In the genomic region with DNA sequence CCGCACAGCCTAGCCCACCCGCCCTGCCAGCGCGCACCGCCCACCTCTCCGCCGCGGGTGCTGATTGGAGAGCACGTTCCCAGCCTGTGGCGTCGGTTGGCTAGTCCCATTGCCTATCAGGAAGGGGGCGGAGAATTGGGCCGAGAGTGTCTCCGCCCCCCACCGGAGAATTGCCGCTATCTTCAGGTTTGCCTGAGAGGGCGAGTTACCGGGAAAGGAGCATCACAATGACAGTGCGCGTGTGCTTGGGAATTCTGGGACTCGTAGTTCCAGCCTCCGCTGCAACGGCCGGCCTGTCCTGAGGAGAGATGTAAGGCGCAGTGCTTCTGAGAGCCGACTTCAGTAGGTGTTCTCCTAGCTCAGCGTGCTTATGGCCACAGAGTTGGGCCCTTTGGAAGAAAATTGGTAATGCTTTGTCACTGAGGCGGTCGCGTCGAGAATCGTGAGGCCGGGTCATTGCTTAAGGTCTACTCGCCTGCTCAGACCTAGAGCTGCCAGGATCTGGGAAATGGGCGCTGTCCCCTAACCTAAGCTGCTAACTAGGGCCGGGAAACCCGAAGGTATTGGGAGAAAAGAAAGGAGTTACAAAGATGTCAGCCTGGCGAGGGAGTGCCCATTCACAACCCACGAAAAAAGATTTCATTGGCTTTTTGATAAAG, we compare ENCODE assay signal across 8 mouse cellular contexts. TPM values are rescaled to one million over a fixed set of nuclear protein-coding genes. Genes with fewer than 3 reads are reported as not detected.
DNase-seq lines count a peak whose midpoint lies in the region; ATAC-seq and TF ChIP-seq lines count a peak whose summit lies in the region.

A gene (minus strand): TSS at position 181 of the 659 bp plus-strand sequence.

- H3K36me3 ChIP-seq in hindbrain, embryonic 10.5 days: no peaks in the 10 kb centered on the region
- H3K36me3 ChIP-seq in lung, postnatal 0 days (ENCODE audit: insufficient read depth, low read length): no peaks in the 10 kb centered on the region

- no peak for TF ChIP-seq EP300 in lung, postnatal 0 days (IDR thresholded peaks at IDR 0.05)

- H3K4me3 ChIP-seq in hindbrain, embryonic 10.5 days: peak within 1 kb of the TSS; percentile 87
- H3K4me3 ChIP-seq in lung, postnatal 0 days (ENCODE audit: low read depth, low read length): peak within 1 kb of the TSS; percentile 90

- peak within 1 kb of the TSS; percentile 91 for H3K27ac ChIP-seq in hindbrain, embryonic 10.5 days
- H3K27ac ChIP-seq in lung, postnatal 0 days (ENCODE audit: low read length): 0 out of 2 replicates have a peak within 1 kb of the TSS, but pooled peaks have one; percentile 20

- no peaks in the 10 kb centered on the region for H3K9me3 ChIP-seq in hindbrain, embryonic 10.5 days
- H3K9me3 ChIP-seq in lung, postnatal 0 days (ENCODE audit: low read length): no peaks in the 10 kb centered on the region

- peak within 1 kb of the TSS; percentile 54 for H3K9ac ChIP-seq in lung, postnatal 0 days (replicated peaks; ENCODE audit: low read depth)

- H3K4me1 ChIP-seq in hindbrain, embryonic 10.5 days (replicated peaks): peaks cover 24% of the 10 kb centered on the region
- H3K4me1 ChIP-seq in lung, postnatal 0 days (ENCODE audit: insufficient read depth, low read depth, low read length): no peaks in the 10 kb centered on the region

- peak; percentile 45 for TF ChIP-seq CTCF in lung, postnatal 0 days (IDR thresholded peaks at IDR 0.05)

- H3K27me3 ChIP-seq in hindbrain, embryonic 10.5 days (ENCODE audit: insufficient read depth, poor library complexity, severe bottlenecking): no peaks in the 10 kb centered on the region
- H3K27me3 ChIP-seq in lung, postnatal 0 days (replicated peaks; ENCODE audit: insufficient read depth, low read length): no peaks in the 10 kb centered on the region

- peak; percentile 99 for ATAC-seq in frontal cortex, adult (ENCODE audit: low TSS enrichment)
- ATAC-seq in lung, postnatal 0 days: peak; percentile 99

- WGBS in hindbrain, embryonic 10.5 days: under 1% methylated on average over 39 of the region's 39 CpGs
- under 1% methylated on average over 38 of the region's 39 CpGs for WGBS in lung, postnatal 0 days

- DNase-seq in MN1 (ENCODE audit: low spot score): peak; percentile 97
- peak; percentile 99 for DNase-seq in cerebellum, adult 9-10 months
- DNase-seq in hindbrain, embryonic 10.5 days (ENCODE audit: low spot score): peak; percentile 98
- peak; percentile 98 for DNase-seq in layer of hippocampus, adult 9-11 months
- DNase-seq in lung, postnatal 0 days (ENCODE audit: low spot score): peak; percentile 99
- DNase-seq in ovary, postnatal 14 days (ENCODE audit: low spot score): peak; percentile 98
- DNase-seq in thymus, postnatal 14 days: peak; percentile 98

- H3K4me2 ChIP-seq in lung, postnatal 0 days (replicated peaks; ENCODE audit: low read depth, low read length): peak within 1 kb of the TSS; percentile 89

RNA-seq across cellular contexts. Expression of the gene that starts here (rescaled TPM):
- 4.9 and 5.6 TPM in 2 replicates for polyA plus RNA-seq in hindbrain, embryonic 10.5 days (2016; fragmentation: Nextera tagmentation; extraction: Ambion mirVana)
- 1.7 and 2.1 TPM in 2 replicates for polyA plus RNA-seq in lung, postnatal 0 days (2015; fragmentation: Nextera tagmentation; extraction: Ambion mirVana)

Comparison
In these comparisons a context has a peak if more than half of its experiments do, and no peak if none do; other contexts are left out.
1. Peak in every context shown above with its lines: DNase-seq, ATAC-seq, H3K4me3 ChIP-seq and H3K27ac ChIP-seq.